Mouse (Mus musculus): ENCODE data around the gene Man1a2.

The Man1a2 gene

DNA sequence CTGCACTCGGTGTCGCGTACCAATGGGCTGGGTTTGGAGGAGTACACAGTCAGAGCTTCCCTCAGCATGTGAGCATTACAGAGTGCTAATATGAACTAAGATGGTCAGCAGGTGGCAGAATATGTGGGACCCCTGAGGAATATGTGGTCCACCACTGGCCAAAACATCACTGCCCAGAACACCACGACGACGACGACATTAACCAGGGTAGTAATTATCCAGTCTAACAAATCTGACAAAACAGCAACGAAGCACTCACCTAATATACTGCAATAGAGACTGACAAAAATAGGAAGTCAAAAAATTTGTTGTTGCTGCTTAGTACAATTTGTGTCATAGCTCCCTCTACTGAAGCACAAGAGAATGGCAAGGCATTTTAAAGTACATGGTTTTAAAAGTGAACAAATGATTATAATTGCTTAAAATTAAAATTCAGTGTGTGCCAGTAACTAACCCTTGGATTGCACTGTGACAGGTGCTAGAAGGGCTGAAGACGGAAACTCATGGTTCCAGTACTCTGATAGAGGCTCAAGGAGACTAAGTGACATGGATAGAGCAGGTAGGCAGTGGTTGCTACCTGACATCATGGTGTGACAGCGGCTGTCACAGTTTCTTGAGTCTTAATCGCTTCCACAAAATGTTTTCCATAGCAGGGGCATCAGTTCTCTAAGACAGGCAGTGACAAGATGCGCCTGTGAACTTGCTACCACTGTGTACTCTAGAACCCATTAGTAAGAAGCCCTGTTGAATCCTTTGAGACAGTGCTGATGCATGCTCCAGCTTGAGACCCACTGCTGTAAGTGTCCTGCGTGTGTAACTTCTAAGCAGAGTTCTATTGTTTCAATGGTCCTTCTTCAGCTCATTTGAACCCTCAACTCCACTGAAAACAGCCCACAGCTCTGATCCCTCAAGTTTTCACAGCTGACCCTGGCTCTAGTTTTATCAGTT lies 116.6 kb downstream of the Man1a2 start:
- peak; percentile 14 for DNase-seq (ENCODE audit: low read depth, low spot score)

DNA sequence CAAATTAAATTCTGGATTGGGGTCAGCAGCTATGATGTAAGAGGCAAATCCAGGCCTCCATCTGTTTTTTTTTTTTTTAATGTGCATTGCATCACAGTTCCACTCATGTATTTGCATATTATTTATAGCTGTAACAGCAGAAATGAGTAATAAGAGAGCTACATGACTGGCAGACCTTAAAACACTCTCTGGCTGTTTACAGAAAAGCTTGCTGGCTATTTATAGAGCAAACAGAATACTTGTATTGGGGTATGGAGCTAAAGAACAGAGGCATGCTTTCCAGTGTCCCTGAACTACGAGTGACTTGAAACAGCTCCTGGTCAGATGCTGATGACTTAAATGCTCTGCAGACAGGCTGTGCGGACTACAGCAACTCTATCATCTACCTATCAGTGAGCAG lies 121.7 kb downstream of the Man1a2 start:
- peak; percentile 39 for DNase-seq (ENCODE audit: low read depth, low spot score)

GRCm38 (mm10) chr3:100562455-100562854 lies 122.8 kb downstream of the Man1a2 start:
- no peak for DNase-seq (ENCODE audit: low read depth, low spot score)

DNA sequence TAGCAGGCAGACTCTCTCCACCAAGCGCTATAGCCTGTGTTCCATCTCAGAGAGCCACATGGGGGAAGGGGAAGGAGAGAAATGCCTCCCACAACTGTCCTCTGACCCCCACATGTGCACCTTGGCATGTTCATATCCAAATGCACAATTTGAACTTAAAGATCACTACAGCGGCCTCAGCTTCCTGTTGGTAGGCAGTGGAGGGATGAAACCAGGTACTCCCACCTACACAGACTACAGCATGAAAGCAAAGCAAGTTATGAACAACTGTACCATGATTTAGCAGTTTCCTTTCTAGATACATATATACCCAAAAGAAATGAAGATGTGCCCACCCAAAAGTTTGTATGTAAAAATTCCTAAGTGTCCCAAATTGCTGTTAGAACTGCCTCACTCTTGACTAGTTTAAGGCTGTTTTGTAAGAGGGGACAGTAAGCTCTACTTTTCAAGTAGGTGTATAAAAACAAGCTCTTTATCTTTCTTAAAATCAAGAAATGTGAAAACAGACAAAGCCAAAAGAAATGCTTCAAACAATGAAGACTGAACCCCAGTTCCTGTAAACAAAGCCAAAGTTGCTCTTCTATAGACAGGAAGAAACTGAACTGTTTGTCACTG lies 123.6 kb downstream of the Man1a2 start:
- no peak for DNase-seq (ENCODE audit: low read depth, low spot score)

- no peak for DNase-seq (ENCODE audit: low read depth, low spot score)
These were observed 125.9 kb downstream of the Man1a2 start for GRCm38 (mm10) chr3:100559431-100559830.

DNA sequence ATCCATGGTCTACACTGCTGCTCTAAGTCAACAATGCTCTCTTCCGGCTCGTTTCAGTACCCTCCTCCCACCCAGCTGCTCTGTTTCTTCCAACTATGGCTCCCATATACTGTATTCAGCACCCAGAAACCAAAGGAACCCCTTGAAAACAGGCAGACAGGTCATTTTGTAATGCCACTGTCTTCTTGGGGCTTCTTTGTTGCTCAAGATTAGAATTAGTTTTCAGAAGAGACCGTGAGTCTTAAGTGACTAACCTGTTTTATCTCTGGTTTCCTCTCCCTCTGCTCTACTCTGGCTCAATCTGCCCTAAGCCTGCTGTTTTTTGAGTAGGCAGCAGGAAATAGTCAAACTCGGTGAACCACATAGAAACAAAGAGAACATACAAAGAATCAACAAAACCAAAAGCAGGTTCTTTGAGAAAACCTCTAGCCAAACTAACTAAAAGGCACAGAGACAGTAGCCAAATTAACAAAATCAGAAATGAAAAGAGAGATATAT lies 127.0 kb downstream of the Man1a2 start:
- no peak for DNase-seq (ENCODE audit: low read depth, low spot score)

GRCm38 (mm10) chr3:100554843-100555242 lies 130.5 kb downstream of the Man1a2 start:
- DNase-seq (ENCODE audit: low read depth, low spot score) = peak; percentile 33

DNA sequence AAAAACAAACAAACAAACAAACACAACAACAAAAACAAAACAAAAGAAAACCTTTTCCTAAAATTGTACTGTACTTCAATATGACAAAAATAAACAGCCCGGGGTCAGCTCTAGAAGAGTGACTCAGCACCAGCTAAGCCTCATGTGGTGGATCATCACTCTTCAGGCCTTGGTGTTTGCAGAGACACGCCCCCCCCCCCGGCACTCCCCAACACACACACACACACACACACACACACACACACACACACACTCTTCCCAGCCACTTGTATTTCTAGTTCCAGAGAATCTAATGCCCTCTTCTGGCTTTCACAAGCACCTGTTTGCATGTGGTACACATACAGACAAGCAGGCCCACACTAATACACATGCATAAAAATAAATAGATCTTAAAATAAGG lies 133.1 kb downstream of the Man1a2 start:
- DNase-seq (ENCODE audit: low read depth, low spot score) = no peak

DNA sequence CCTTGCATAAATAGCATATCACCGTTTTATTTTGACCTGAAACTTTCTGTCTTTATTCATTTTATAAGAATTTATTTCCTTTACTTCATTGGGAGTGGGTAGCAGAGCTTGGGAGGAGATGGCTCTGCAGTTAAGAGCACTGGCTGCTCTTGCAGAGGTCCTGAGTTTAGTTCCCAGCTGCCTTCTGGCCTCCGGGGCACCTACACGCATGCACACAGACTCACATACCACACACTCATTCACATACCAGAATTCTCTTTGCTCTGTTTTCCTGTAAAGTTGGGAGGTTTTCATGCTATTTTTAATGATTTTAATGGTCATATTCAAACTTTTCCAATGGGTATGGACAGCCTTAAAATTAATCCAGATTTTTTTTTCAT lies 137.4 kb downstream of the Man1a2 start:
- no peak for DNase-seq (ENCODE audit: low read depth, low spot score)

GRCm38 (mm10) chr3:100547162-100547912 lies 138.0 kb downstream of the Man1a2 start:
- no peak for DNase-seq (ENCODE audit: low read depth, low spot score)

DNA sequence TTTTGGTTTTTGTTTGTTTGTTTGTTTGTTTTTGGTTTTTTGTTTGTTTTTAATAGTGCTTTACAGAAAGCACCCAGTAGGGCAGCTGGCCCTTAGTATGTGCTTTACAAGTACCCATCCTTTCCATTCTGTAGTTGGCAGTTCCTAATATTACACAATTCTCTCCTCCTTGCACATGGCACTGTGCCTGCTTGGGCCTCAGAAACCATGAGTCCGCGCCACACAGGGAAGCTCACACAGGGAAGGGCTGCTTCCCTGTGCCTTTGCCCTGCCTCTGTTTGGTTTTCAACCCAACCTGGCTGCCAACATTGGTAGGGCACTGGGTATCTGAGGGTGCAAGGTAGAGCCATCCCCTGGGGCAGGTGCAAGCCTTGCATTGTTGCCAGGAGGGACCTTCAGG lies 148.6 kb downstream of the Man1a2 start:
- DNase-seq (ENCODE audit: low read depth, low spot score) = no peak

GRCm38 (mm10) chr3:100535902-100536301 lies 149.4 kb downstream of the Man1a2 start:
- no peak for DNase-seq (ENCODE audit: low read depth, low spot score)

DNA sequence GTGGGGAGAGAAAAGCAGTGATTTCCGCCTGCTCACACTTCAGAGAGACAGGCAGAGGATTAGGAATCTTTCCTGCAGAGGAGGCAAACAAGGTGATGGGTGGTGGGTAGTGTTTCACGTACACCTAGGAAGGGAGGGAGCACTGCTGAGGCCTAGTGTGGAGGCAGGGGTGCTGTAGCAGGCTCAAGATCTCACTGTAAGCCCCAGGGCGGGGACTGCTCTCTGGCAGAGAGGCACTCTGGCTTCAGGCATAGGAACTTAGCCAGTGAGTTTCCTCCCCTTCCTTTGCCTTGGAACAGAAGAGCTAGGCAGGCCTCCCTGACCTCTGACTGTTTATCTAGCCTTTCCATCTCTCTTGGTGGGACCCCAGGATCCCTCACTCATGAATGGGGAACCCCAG lies 150.0 kb downstream of the Man1a2 start:
- no peak for DNase-seq (ENCODE audit: low read depth, low spot score)

- DNase-seq (ENCODE audit: low read depth, low spot score) = no peak
These were observed 150.9 kb downstream of the Man1a2 start for GRCm38 (mm10) chr3:100534394-100534793.

- DNase-seq (ENCODE audit: low read depth, low spot score) = peak; percentile 12
These were observed 151.9 kb downstream of the Man1a2 start for GRCm38 (mm10) chr3:100533429-100533828.

GRCm38 (mm10) chr3:100530919-100531318 lies 154.4 kb downstream of the Man1a2 start:
- DNase-seq (ENCODE audit: low read depth, low spot score) = no peak

- DNase-seq (ENCODE audit: low read depth, low spot score) = no peak
These were observed 155.0 kb downstream of the Man1a2 start for GRCm38 (mm10) chr3:100530244-100530788.

GRCm38 (mm10) chr3:100522671-100523070 lies 162.6 kb downstream of the Man1a2 start:
- DNase-seq (ENCODE audit: low read depth, low spot score) = peak; percentile 16

DNA sequence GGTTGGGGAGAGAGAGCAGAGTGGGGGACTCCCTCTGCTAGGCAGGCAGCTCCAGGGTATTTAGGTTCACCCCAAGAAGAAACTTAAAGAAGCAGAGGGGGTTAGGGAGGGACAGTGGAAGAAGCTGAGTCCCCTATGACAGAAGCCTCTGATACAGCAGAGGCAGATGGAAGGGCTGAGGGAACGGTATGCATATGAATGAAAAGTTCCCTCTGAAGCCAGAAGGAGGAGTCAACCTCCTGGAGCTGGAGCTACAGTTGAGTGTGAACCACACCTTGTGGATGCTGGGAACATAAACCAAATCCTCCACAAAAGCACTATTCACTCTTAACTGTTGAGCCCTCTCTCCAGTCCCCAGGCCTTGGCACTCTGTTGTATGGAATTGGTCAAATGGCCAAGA lies 163.7 kb downstream of the Man1a2 start:
- no peak for DNase-seq (ENCODE audit: low read depth, low spot score)

DNA sequence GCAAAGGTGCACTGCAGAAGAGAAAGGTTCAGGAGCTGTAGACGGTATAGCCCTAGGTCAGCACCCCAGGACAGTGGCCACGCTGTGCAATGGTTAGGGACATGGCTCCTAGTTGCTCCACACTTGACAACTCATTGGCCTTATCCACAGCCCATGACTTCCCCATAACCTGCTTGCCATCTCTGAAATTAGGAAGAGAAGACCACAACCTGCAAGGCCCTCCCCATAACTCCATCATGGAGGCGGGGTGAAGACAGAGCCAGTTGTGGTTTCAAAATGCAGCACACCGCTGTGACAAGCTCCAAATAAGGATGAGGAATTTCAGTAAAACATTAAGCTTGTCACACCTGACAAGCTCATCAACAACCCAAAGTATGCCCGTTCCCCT lies 169.6 kb downstream of the Man1a2 start:
- DNase-seq (ENCODE audit: low read depth, low spot score) = no peak

GRCm38 (mm10) chr3:100515093-100515753 lies 170.1 kb downstream of the Man1a2 start:
- DNase-seq (ENCODE audit: low read depth, low spot score) = no peak
